Mouse (Mus musculus) cortical plate, adult 2 months (tissue): ENCODE data around the gene Jam2. TPM values are rescaled to one million over a fixed set of nuclear protein-coding genes. Genes with fewer than 3 reads are reported as not detected.

ENCODE experiments used
- H3K27ac ChIP-seq: fragments of 200-500 bp; 2 replicates; pipeline ENCODE4 v1.5.1; 2012; ENCODE audit warnings: low read length, control low read depth, inconsistent platforms; ENCODE audit not compliant: insufficient read depth
- H3K4me1 ChIP-seq: fragments of 200-500 bp; 2 replicates; pipeline ENCODE4 v1.6.1; 2011; ENCODE audit warnings: low read length; ENCODE audit not compliant: control insufficient read depth, insufficient read depth
- H3K4me3 ChIP-seq: fragments of 200-500 bp; 2 replicates; pipeline ENCODE4 v1.5.1; 2011; ENCODE audit warnings: mild to moderate bottlenecking, low read length, control low read depth; ENCODE audit not compliant: insufficient read depth
- CTCF ChIP-seq: fragments of 200-500 bp; IDR thresholded peaks from 2 replicates; pipeline ENCODE4 v1.5.1; 2011; ENCODE audit warnings: mild to moderate bottlenecking, control low read depth, low read length; ENCODE audit not compliant: insufficient read depth; ENCODE audit errors: extremely low read depth
- POLR2A ChIP-seq: fragments of 200-500 bp; IDR thresholded peaks from 2 replicates; pipeline ENCODE4 v1.6.1; 2011; ENCODE audit warnings: mild to moderate bottlenecking, low read length, control low read depth; ENCODE audit not compliant: insufficient read depth; ENCODE audit errors: extremely low read depth
- polyA plus RNA-seq: library from polyadenylated mRNA; depleted of rRNA; stranded (reverse); fragments of >200 nt; gene quantifications from 2 replicates; pipeline ENCODE4 v1.2.3, GENCODE M21; 2012

Gene Jam2
- polyA plus RNA-seq, 1 experiment: 39.3 TPM

GRCm38 (mm10) chr16:84769619-84770464 lies 4.1 kb upstream of the Jam2 start:
- H3K27ac ChIP-seq: no peak overlapping the region
- TF ChIP-seq CTCF: no peak
- TF ChIP-seq POLR2A: no peak
- H3K4me3 ChIP-seq: no peak overlapping the region
- no peaks in the 10 kb centered on the region for H3K4me1 ChIP-seq

GRCm38 (mm10) chr16:84770891-84771290 lies 3.0 kb upstream of the Jam2 start:
- peaks cover 2% of the 10 kb centered on the region; the same call in 1 of the 2 replicates for H3K4me1 ChIP-seq
- TF ChIP-seq POLR2A: no peak
- no peak for TF ChIP-seq CTCF
- H3K4me3 ChIP-seq: no peak overlapping the region
- H3K27ac ChIP-seq: no peak overlapping the region

DNA sequence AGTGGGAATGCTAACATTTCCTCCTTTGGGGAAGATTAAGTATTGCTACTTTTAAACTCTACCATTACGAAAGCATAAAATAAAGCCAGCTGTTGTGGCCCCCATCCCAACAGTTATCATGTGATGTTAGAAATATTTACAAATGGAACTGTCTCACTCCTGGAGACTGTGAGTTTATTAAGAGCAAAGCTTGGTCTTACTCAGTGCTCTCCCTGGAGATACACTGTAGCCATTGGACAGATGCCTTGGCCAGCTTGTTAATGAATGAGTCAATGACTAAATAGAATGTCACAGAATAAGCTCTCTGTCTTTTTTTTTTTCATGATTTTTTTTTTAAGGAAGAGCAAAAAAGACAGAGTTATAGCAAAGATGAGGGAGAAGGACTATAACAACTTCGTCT lies 2.5 kb upstream of the Jam2 start:
- H3K27ac ChIP-seq: no peak overlapping the region
- H3K4me1 ChIP-seq: peaks cover 2% of the 10 kb centered on the region; the same call in 1 of the 2 replicates
- TF ChIP-seq POLR2A (no peak), CTCF (no peak)
- no peak overlapping the region for H3K4me3 ChIP-seq

- Histone ChIP-seq H3K27ac (no peak overlapping the region), H3K4me3 (no peak overlapping the region), H3K4me1 (peaks cover 2% of the 10 kb centered on the region; the same call in 1 of the 2 replicates)
- TF ChIP-seq POLR2A: no peak
- TF ChIP-seq CTCF: no peak
Observed at GRCm38 (mm10) chr16:84772496-84773267, 1.2 kb upstream of the Jam2 start.

GRCm38 (mm10) chr16:84773268-84773861 lies 558 bp upstream of the Jam2 start:
- no peak for TF ChIP-seq CTCF
- no peak for TF ChIP-seq POLR2A
- Histone ChIP-seq H3K4me1 (peaks cover 2% of the 10 kb centered on the region; the same call in 1 of the 2 replicates), H3K27ac (no peak overlapping the region), H3K4me3 (peak overlapping the region; percentile 72)

DNA sequence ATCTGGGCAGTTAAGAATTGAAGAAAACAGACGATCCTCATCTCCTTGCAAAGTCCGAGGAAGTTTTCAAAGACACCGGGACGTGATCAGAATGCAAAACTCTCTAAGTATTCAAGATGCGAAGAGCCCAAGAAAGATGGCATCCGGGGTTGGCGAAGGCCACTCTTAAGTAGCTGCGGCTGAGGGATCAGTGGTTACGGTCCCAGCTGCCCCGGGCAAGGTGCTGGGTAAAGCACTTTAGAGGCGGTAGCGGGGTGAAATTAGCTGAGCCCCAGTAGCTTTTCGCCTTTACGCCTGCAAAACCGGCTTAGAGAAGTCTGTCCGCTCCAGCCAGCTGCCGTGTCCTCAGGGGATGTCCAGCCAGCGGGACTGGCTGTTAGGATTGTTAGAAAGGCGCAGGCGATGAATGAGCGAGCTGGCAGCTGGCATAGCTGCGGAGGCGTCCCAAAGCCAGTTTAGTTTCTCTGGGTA lies 873 bp downstream of the Jam2 start:
- Histone ChIP-seq H3K4me1 (peaks cover 2% of the 10 kb centered on the region; the same call in 1 of the 2 replicates), H3K4me3 (peak overlapping the region; percentile 72), H3K27ac (peak overlapping the region; percentile 78)
- no peak for TF ChIP-seq POLR2A

GRCm38 (mm10) chr16:84775356-84775755 lies 1.4 kb downstream of the Jam2 start:
- Histone ChIP-seq H3K4me3 (peak overlapping the region; percentile 72), H3K27ac (no peak overlapping the region), H3K4me1 (peaks cover 2% of the 10 kb centered on the region; the same call in 1 of the 2 replicates)
- TF ChIP-seq POLR2A: no peak
- no peak for TF ChIP-seq CTCF

- H3K27ac ChIP-seq: no peak overlapping the region
- H3K4me3 ChIP-seq: no peak overlapping the region
- TF ChIP-seq CTCF (peak; percentile 36; the same call in 1 of the 2 replicates), POLR2A (no peak)
- peaks cover 2% of the 10 kb centered on the region; the same call in 1 of the 2 replicates for H3K4me1 ChIP-seq
Observed at GRCm38 (mm10) chr16:84776089-84776784, 2.3 kb downstream of the Jam2 start.

GRCm38 (mm10) chr16:84778431-84778830 lies 4.5 kb downstream of the Jam2 start:
- TF ChIP-seq POLR2A: no peak
- TF ChIP-seq CTCF: no peak
- Histone ChIP-seq H3K4me1 (peaks cover 2% of the 10 kb centered on the region; the same call in 1 of the 2 replicates), H3K4me3 (no peak overlapping the region), H3K27ac (no peak overlapping the region)
